Mouse (Mus musculus) small intestine, adult 2 months (tissue): ENCODE data around the gene Utp4. TPM values are rescaled to one million over a fixed set of nuclear protein-coding genes. Genes with fewer than 3 reads are reported as not detected.
"Not testable (repeated sequence)": the region's sequence is repeated elsewhere in the genome, so short reads cannot be mapped to it uniquely, and the experiment has no call there.

Source experiments
- H3K27ac ChIP-seq: fragments of 200-500 bp; 2 replicates; pipeline ENCODE4 v1.5.1; 2012; ENCODE audit warnings: low read depth, low read length, control low read depth, inconsistent platforms; ENCODE audit not compliant: insufficient read depth
- H3K27me3 ChIP-seq: fragments of 200-500 bp; 2 replicates; pipeline ENCODE4 v1.6.1; 2012; ENCODE audit warnings: mild to moderate bottlenecking, moderate library complexity, low read length, inconsistent platforms; ENCODE audit not compliant: control insufficient read depth, insufficient read depth
- H3K36me3 ChIP-seq: fragments of 200-500 bp; 2 replicates; pipeline ENCODE4 v1.6.1; 2012; ENCODE audit warnings: mild to moderate bottlenecking, low read length, control low read depth, inconsistent platforms; ENCODE audit not compliant: control insufficient read depth, insufficient read depth
- H3K4me1 ChIP-seq: fragments of 200-500 bp; 2 replicates; pipeline ENCODE4 v1.6.1; 2012; ENCODE audit warnings: low read length, inconsistent platforms, mixed read lengths; ENCODE audit not compliant: control insufficient read depth, insufficient read depth, insufficient read length
- H3K4me3 ChIP-seq: fragments of 200-500 bp; 2 replicates; pipeline ENCODE4 v1.5.1; 2012; ENCODE audit warnings: low read depth, mild to moderate bottlenecking, control low read depth, inconsistent platforms, low read length, moderate library complexity
- CTCF ChIP-seq: fragments of 200-500 bp; IDR thresholded peaks from 2 replicates; pipeline ENCODE4 v1.5.1; 2012; ENCODE audit warnings: low read depth, mild to moderate bottlenecking, control low read depth, inconsistent platforms, low read length, moderate library complexity, mixed read lengths; ENCODE audit not compliant: insufficient replicate concordance, insufficient read length; ENCODE audit errors: extremely low read depth
- POLR2A ChIP-seq: fragments of 200-500 bp; IDR thresholded peaks from 2 replicates; pipeline ENCODE4 v1.6.1; 2012; ENCODE audit warnings: low read depth, mild to moderate bottlenecking, control low read depth, inconsistent platforms, low read length, moderate library complexity
- WGBS: fragments of 180-500 bp; shearing (Covaris S2); methylation state at CpG from one replicate; pipeline ENCODE4 v1.1.7; 2018; 5-methylcytosine and 5-hydroxymethylcytosine counted together
- polyA plus RNA-seq: library from polyadenylated mRNA; depleted of rRNA; stranded (reverse); fragments of >200 nt; gene quantifications from 2 replicates; pipeline ENCODE4 v1.2.3, GENCODE M21; 2012

Gene Utp4
- polyA plus RNA-seq, 1 experiment = 7.7 TPM

DNA sequence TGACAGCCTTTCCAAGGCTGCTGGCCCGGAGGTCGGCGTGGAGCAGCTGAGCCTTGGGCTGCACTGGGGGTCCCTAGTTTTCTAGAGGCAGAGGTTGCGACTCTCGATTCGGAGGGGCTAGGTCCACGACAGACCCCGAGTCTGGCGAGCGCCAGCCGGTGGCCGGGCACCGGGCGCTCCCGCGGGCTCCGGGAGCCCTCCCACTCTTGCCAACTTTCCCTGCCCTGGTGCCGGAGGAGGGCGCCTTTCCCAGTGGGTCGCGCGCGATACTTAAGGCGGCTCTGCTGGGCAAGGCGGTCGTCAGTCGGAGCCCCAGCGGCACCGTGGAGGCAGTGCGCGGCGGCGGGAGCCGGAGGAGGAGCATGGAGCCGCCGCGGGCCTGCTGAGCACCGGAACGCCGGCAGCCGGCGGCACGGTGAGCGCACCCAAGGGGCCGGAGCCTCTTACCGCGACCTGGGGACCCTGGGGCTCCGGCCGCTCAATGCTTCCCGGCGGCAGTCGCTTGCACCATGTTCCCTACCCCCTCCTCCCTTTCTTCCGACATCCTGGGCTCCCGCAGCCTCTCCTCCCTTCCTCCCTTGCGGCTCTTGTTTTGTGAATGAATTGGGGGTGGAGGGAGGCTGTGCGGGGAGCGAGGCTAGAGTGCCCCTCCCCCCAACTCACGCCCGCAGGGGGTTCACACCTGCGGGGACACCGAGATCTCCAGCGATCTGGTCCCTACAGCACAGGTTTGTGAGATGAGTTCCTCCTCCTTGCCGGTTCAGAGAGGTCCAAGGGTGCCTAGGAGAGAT lies 22.7 kb upstream of the Utp4 start:
- Histone ChIP-seq H3K27ac (no peak overlapping the region), H3K27me3 (peaks cover 37% of the 10 kb centered on the region), H3K4me1 (peaks cover 15% of the 10 kb centered on the region), H3K4me3 (peak overlapping the region; percentile 60), H3K36me3 (0 out of 2 replicates have a peak, but pooled peaks cover 2% of the 10 kb centered on the region)
- no peak for TF ChIP-seq CTCF
- TF ChIP-seq POLR2A = no peak
- WGBS = 1% methylated on average over 63 of the region's 63 CpGs

DNA sequence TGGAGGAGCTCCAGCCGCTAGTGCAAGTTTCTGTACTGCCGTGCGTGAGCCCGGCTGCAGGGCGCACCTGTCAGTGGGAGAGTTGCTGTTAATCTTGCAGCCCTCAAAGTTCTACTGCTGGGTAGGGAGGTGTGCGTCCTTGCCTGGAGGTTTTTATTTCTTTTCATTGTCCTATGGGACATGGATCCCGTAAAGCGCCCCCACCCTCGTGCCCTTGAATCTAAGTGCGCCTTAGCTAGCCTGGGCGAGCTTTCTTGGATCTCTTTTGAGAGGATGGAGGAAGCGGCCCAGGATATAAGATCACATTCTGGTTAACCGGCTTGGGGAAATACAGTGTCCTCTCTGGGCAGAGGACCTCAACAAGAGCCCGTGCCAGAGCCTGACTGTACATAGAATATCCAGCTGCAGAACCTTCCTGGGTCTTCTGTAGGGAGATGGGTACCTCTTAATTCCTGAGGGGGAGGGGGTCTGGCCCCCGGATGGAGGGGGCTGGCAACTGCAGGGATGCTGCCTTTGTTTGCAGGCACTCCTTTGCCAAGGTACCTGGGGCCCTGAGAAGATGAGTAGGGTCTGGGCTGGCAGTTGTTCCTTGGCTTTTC lies 22.0 kb upstream of the Utp4 start:
- H3K36me3 ChIP-seq = 0 out of 2 replicates have a peak, but pooled peaks cover 2% of the 10 kb centered on the region
- H3K4me3 ChIP-seq = peak overlapping the region; percentile 60
- no peak overlapping the region; the same call in 1 of the 2 replicates for H3K27ac ChIP-seq
- H3K27me3 ChIP-seq = peaks cover 37% of the 10 kb centered on the region
- TF ChIP-seq POLR2A (no peak), CTCF (no peak)
- 2% methylated on average over 15 of the region's 15 CpGs for WGBS
- H3K4me1 ChIP-seq = peaks cover 15% of the 10 kb centered on the region

DNA sequence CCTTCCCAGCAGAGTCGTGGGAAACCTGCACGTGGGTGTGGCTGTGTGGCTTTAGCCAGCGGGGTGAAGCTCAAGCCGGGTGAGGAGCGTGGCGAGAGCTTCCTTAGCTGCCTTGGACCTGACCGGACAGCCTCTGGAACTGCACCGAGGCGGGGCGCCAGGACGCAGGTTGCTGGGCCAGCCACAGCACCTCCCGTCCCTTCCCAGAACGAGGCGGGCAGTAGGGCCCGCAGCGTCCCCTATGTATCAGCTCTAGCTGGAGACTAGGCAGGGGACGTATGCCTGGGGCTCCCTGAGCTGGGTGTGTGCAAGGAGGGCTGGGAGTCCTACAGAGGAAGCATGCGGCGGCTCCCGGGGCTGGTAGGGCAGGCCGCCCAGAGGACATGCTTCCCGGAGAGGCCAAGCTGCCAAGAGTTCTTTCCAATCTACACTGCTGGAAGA lies 21.5 kb upstream of the Utp4 start:
- H3K4me1 ChIP-seq = peaks cover 15% of the 10 kb centered on the region
- peak overlapping the region; percentile 60 for H3K4me3 ChIP-seq
- no peak overlapping the region for H3K27ac ChIP-seq
- TF ChIP-seq POLR2A (no peak), CTCF (no peak)
- WGBS = 2% methylated on average over 22 of the region's 22 CpGs
- H3K36me3 ChIP-seq = 0 out of 2 replicates have a peak, but pooled peaks cover 2% of the 10 kb centered on the region
- H3K27me3 ChIP-seq = peaks cover 37% of the 10 kb centered on the region

DNA sequence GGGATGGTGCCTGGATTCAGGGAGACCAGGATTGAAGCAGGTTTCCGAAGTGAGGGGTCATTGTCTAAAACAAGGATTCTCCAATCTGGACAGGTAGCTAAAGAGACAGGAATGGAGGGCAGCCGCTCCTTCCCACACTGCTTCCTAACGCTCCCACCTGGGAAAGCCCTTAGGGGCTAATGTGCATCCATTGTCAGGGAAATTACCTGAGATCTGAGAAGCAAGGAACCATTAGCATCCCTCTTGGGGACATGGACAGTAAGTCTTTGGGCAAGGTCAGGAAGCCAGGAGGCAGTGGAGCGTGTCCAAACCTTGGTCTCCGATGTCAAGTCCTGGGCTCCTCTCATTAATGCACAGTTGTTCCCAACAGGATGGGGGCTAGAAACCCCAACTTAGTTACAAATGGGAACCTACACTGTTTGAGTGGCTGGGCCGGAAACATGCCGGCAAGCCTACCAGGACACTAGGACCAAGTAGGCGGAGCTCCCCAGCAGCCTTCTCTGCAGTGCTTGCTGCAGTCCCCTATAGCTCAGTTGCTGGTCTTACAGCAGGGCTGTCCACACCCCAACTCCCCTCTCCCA lies 20.9 kb upstream of the Utp4 start:
- TF ChIP-seq CTCF (no peak), POLR2A (no peak)
- Histone ChIP-seq H3K36me3 (0 out of 2 replicates have a peak, but pooled peaks cover 2% of the 10 kb centered on the region), H3K4me1 (peaks cover 15% of the 10 kb centered on the region), H3K27ac (no peak overlapping the region), H3K4me3 (no peak overlapping the region), H3K27me3 (peaks cover 37% of the 10 kb centered on the region)
- WGBS = 41% methylated on average over 8 of the region's 8 CpGs

DNA sequence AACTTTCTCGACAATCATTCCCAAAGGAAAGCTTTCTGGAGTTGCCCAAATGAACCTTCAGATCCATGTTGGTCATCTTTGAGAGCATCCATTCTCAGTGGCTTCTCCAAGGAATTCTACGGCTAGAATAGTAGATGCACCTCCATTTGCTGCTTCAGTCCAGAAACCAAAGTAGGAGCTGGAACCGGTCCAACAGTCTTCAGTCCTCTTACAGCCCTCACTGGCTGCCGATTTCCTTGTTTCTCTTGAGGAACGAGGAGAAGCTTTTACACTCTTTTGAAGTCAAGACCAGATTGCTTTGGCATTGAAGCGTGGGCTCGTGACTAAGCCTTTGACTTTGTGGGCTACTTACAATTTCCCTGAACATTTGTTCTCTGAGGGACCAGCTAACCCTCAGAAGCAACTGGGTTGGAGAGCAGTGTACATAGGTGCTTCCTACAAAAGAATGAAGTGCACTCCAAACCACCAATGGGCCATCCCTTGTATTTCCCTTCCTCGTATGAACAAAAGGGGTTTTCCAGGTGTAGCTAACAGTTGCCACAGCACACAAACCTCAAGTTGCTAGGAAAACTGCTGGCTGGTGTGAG lies 13.2 kb upstream of the Utp4 start:
- WGBS = 50% methylated on average over 8 of the region's 8 CpGs
- H3K4me1 ChIP-seq = no peaks in the 10 kb centered on the region
- TF ChIP-seq POLR2A (no peak), CTCF (no peak)
- H3K27me3 ChIP-seq = no peaks in the 10 kb centered on the region
- no peak overlapping the region for H3K4me3 ChIP-seq
- no peak overlapping the region for H3K27ac ChIP-seq
- H3K36me3 ChIP-seq = peaks cover 16% of the 10 kb centered on the region

DNA sequence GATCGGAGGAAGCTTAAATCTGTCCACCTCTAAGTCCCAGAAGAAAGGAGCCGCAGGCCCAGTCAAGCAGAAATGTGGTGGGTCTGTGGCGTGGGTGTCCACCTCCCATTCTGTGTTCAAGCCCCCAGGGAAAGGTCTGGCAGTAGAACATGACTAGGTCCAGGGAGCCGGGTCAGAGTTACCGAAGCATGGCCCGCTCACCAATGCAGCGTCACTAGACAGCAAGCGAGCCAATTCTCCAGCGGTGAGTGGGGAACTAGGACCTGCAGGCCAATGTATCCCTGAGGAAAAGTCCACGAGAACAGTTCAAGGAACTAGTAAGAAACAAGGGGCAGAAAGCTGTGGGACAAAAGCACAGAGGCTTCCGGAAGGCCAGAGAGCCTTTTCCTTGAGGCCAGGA lies 9.3 kb upstream of the Utp4 start:
- H3K27ac ChIP-seq, H3K4me1 ChIP-seq, H3K4me3 ChIP-seq, H3K27me3 ChIP-seq: not testable (repeated sequence)
- 96% methylated on average over 11 of the region's 11 CpGs for WGBS
- H3K36me3 ChIP-seq = peaks cover 25% of the 10 kb centered on the region

DNA sequence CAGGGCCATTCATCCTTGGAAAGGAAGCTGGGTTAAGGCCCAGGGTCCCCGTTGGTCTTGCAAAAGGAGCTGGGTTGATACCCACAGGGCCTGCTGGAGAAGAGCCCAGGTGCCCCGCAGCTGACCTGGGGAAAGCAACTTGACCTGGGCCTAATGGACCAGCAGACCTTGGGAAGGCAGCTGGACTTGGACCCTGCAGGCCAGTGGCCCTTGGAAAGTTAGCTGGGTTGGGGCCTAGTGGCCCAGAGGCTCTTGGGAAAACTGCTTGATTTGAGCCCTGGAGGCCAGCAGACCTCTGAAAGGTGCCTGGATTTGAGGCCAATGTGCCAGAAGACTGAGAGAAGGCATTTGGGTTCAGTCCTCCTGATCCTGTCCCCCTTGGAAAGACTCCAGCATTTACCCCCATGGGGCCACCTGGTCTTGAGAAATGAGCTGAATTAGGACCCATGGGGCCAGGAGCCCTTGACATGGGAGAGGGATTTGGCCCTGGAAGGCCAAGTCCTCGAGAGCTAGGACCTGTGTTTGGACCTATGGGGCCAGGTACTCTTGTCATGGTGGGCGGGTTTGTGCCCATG lies 8.5 kb upstream of the Utp4 start:
- H3K36me3 ChIP-seq = peaks cover 25% of the 10 kb centered on the region
- not testable (repeated sequence) for H3K4me1 ChIP-seq, H3K27ac ChIP-seq, H3K4me3 ChIP-seq, H3K27me3 ChIP-seq
- 92% methylated on average over 4 of the region's 4 CpGs for WGBS
